Mouse (Mus musculus): Measurements from ENCODE around the gene Ptcd3. TPM values are rescaled to one million over a fixed set of nuclear protein-coding genes. Genes with fewer than 3 reads are reported as not detected.
"Not testable (repeated sequence)": the region's sequence is repeated elsewhere in the genome, so short reads cannot be mapped to it uniquely, and the experiment has no call there.

Ptcd3 gene
- polyA plus RNA-seq, 1 experiment = 8.9 TPM

- 84% methylated on average over 3 of the region's 3 CpGs for WGBS
- no peak for DNase-seq (ENCODE audit: low read depth in 1 of 2, low spot score in 2 of 2)
- Histone ChIP-seq H3K4me3 (ENCODE audit: extremely low read depth, insufficient read depth, insufficient read length) (no peak overlapping the region), H3K27ac (ENCODE audit: insufficient read depth, low read length) (no peak overlapping the region), H3K36me3 (ENCODE audit: control insufficient read depth, insufficient read depth, low read length) (peaks cover 49% of the 10 kb centered on the region), H3K4me1 (ENCODE audit: control insufficient read depth, insufficient read depth, insufficient read length) (peaks cover 4% of the 10 kb centered on the region; the same call in 1 of the 2 replicates), H3K27me3 (ENCODE audit: control insufficient read depth, insufficient read depth, low read length) (no peaks in the 10 kb centered on the region)
- TF ChIP-seq CTCF (IDR thresholded peaks at IDR 0.05; ENCODE audit: extremely low read depth, insufficient read depth, insufficient read length, insufficient replicate concordance) (no peak), POLR2A (IDR thresholded peaks at IDR 0.05; ENCODE audit: low read depth, low read length) (no peak)
Measured at GRCm38 (mm10) chr6:71877965-71878760, 30.4 kb downstream of the Ptcd3 start.

- DNase-seq (ENCODE audit: low read depth in 1 of 2, low spot score in 2 of 2) = no peak
- Histone ChIP-seq H3K36me3 (ENCODE audit: control insufficient read depth, insufficient read depth, low read length) (peaks cover 29% of the 10 kb centered on the region), H3K27ac (ENCODE audit: insufficient read depth, low read length) (no peak overlapping the region), H3K4me1 (ENCODE audit: control insufficient read depth, insufficient read depth, insufficient read length) (no peaks in the 10 kb centered on the region), H3K4me3 (ENCODE audit: extremely low read depth, insufficient read depth, insufficient read length) (no peak overlapping the region), H3K27me3 (ENCODE audit: control insufficient read depth, insufficient read depth, low read length) (no peaks in the 10 kb centered on the region)
- TF ChIP-seq CTCF (IDR thresholded peaks at IDR 0.05; ENCODE audit: extremely low read depth, insufficient read depth, insufficient read length, insufficient replicate concordance) = no peak
- TF ChIP-seq POLR2A (IDR thresholded peaks at IDR 0.05; ENCODE audit: low read depth, low read length) = no peak
- WGBS = 52% methylated on average over 9 of the region's 9 CpGs
Measured at GRCm38 (mm10) chr6:71871396-71871795, 37.2 kb downstream of the Ptcd3 start.

GRCm38 (mm10) chr6:71868809-71869208 is 39.7 kb downstream of the Ptcd3 start:
- no peaks in the 10 kb centered on the region for H3K27me3 ChIP-seq (ENCODE audit: control insufficient read depth, insufficient read depth, low read length)
- H3K27ac ChIP-seq (ENCODE audit: insufficient read depth, low read length) = no peak overlapping the region
- DNase-seq (ENCODE audit: low read depth in 1 of 2, low spot score in 2 of 2) = peak in 1 of 2 experiments; percentile 2
- H3K4me3 ChIP-seq (ENCODE audit: extremely low read depth, insufficient read depth, insufficient read length) = no peak overlapping the region
- H3K36me3 ChIP-seq (ENCODE audit: control insufficient read depth, insufficient read depth, low read length) = peaks cover 28% of the 10 kb centered on the region
- WGBS = 84% methylated on average over 1 of the region's 1 CpGs
- TF ChIP-seq POLR2A (IDR thresholded peaks at IDR 0.05; ENCODE audit: low read depth, low read length) (no peak), CTCF (IDR thresholded peaks at IDR 0.05; ENCODE audit: extremely low read depth, insufficient read depth, insufficient read length, insufficient replicate concordance) (no peak)
- H3K4me1 ChIP-seq (ENCODE audit: control insufficient read depth, insufficient read depth, insufficient read length) = no peaks in the 10 kb centered on the region

DNA sequence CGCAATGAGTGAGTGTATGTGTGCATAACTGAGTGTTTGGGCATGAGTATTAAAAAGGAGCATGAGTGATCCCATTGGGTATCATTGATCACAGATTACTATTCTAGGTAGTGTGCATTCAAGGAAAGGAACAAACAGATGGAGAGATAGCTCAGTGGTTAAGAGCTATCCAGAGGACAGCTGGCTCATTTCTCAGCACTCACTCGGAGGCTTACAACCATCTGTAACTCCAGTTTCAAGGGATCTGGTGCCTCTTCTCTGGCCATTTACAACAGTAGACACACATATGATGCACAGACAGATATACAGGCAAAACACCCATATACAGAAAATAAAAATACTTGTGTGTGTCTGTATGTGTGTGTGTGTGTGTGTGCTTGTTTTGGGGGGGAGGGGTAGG is 40.8 kb downstream of the Ptcd3 start:
- H3K4me1 ChIP-seq (ENCODE audit: control insufficient read depth, insufficient read depth, insufficient read length) = no peaks in the 10 kb centered on the region
- H3K27me3 ChIP-seq (ENCODE audit: control insufficient read depth, insufficient read depth, low read length) = no peaks in the 10 kb centered on the region
- whole genome bisulfite sequencing = 91% methylated on average over 2 of the region's 2 CpGs
- TF ChIP-seq CTCF (IDR thresholded peaks at IDR 0.05; ENCODE audit: extremely low read depth, insufficient read depth, insufficient read length, insufficient replicate concordance) (no peak), POLR2A (IDR thresholded peaks at IDR 0.05; ENCODE audit: low read depth, low read length) (no peak)
- H3K36me3 ChIP-seq (ENCODE audit: control insufficient read depth, insufficient read depth, low read length) = peaks cover 28% of the 10 kb centered on the region
- no peak overlapping the region for H3K27ac ChIP-seq (ENCODE audit: insufficient read depth, low read length)
- no peak for DNase-seq (ENCODE audit: low read depth in 1 of 2, low spot score in 2 of 2)
- no peak overlapping the region for H3K4me3 ChIP-seq (ENCODE audit: extremely low read depth, insufficient read depth, insufficient read length)

- not testable (repeated sequence) for DNase-seq (ENCODE audit: low read depth in 1 of 2, low spot score in 2 of 2); H3K4me3 ChIP-seq (ENCODE audit: extremely low read depth, insufficient read depth, insufficient read length); H3K27ac ChIP-seq (ENCODE audit: insufficient read depth, low read length); H3K4me1 ChIP-seq (ENCODE audit: control insufficient read depth, insufficient read depth, insufficient read length); H3K27me3 ChIP-seq (ENCODE audit: control insufficient read depth, insufficient read depth, low read length)
- 95% methylated on average over 6 of the region's 6 CpGs for WGBS
- H3K36me3 ChIP-seq (ENCODE audit: control insufficient read depth, insufficient read depth, low read length) = peaks cover 11% of the 10 kb centered on the region
Measured at GRCm38 (mm10) chr6:71846906-71847305, 61.6 kb downstream of the Ptcd3 start.

DNA sequence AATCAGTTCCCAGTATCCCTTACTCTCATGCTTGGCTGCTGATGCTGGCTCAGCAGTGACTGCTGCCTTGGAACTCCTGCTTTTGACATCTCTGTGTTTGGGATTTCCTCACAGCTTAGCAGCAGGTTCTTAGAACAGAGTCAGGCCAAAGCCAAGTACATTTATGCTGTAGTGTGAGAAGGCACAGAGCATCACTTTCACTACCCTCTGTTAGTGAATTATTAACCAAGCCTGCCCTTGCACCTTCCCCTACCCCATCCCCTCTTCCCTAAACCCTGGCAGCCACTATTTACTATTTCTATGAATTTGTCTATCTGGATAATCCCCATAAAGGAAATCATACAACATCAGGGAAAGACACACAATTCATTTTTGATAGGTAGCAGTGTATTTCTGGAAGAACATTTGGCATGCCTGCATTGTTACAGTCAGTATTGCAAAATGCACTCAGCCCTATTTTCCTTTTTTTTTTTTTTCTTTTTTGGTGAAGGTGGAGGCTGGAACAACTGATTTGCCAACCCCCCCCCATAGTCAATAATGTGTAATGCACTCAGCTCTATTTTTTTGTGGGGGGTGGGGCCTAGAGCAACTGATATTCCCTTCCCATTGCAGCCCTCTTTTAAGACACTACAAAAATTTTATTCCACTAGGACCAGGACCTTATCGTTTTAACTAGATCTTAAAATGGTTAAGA is 67.8 kb downstream of the Ptcd3 start:
- WGBS = 93% methylated on average over 1 of the region's 1 CpGs
- Histone ChIP-seq H3K27ac (ENCODE audit: insufficient read depth, low read length) (no peak overlapping the region), H3K4me1 (ENCODE audit: control insufficient read depth, insufficient read depth, insufficient read length) (no peaks in the 10 kb centered on the region), H3K36me3 (ENCODE audit: control insufficient read depth, insufficient read depth, low read length) (peaks cover 6% of the 10 kb centered on the region; the same call in 1 of the 2 replicates), H3K27me3 (ENCODE audit: control insufficient read depth, insufficient read depth, low read length) (no peaks in the 10 kb centered on the region), H3K4me3 (ENCODE audit: extremely low read depth, insufficient read depth, insufficient read length) (no peak overlapping the region)
- no peak for DNase-seq (ENCODE audit: low read depth in 1 of 2, low spot score in 2 of 2)
- TF ChIP-seq CTCF (IDR thresholded peaks at IDR 0.05; ENCODE audit: extremely low read depth, insufficient read depth, insufficient read length, insufficient replicate concordance) (no peak), POLR2A (IDR thresholded peaks at IDR 0.05; ENCODE audit: low read depth, low read length) (no peak)

DNA sequence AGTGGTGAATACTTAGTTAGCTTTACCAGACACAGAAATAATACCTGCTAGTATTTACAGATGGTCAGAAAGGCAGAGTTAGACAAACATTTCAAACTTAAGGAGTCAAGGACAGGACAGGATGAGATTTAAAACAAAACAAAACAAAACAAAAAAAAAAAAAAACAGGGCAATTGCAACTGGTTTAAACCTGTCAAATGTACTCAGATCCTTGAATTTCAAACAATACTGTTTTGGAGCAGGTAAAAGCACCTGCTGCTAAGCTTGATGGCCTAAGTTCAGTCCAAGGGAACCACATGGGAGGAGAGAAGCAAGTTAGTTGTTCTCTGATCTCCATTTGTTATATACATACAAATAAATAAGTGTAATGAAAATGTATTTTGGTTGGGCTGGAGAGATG is 68.7 kb downstream of the Ptcd3 start:
- no peak for DNase-seq (ENCODE audit: low read depth in 1 of 2, low spot score in 2 of 2)
- H3K27ac ChIP-seq (ENCODE audit: insufficient read depth, low read length) = no peak overlapping the region
- TF ChIP-seq POLR2A (IDR thresholded peaks at IDR 0.05; ENCODE audit: low read depth, low read length) (no peak), CTCF (IDR thresholded peaks at IDR 0.05; ENCODE audit: extremely low read depth, insufficient read depth, insufficient read length, insufficient replicate concordance) (no peak)
- H3K4me3 ChIP-seq (ENCODE audit: extremely low read depth, insufficient read depth, insufficient read length) = no peak overlapping the region
- H3K4me1 ChIP-seq (ENCODE audit: control insufficient read depth, insufficient read depth, insufficient read length) = no peaks in the 10 kb centered on the region
- no peaks in the 10 kb centered on the region for H3K27me3 ChIP-seq (ENCODE audit: control insufficient read depth, insufficient read depth, low read length)
- 0 out of 2 replicates have a peak, but pooled peaks cover 1% of the 10 kb centered on the region for H3K36me3 ChIP-seq (ENCODE audit: control insufficient read depth, insufficient read depth, low read length)

All from spleen, adult 2 months (tissue).